Mouse (Mus musculus) layer of hippocampus, postnatal 36 days (tissue): ENCODE results near the gene Mapt. TPM values are rescaled to one million over a fixed set of nuclear protein-coding genes. Genes with fewer than 3 reads are reported as not detected.

Experiments used
- microRNA-seq, 2 experiments: library from miRNA; unstranded; fragments of <30 nt; microRNA quantifications; one replicate each; pipeline ENCODE4 v1.2.0; 2021
- total RNA-seq, 2 experiments: library from RNA; stranded (reverse); gene quantifications; 2 replicates each; pipeline ENCODE4 v1.2.3; 2021

Mapt gene
- total RNA-seq, 2 experiments from 2014 or later: 310 to 316 TPM

Small RNA genes lying within 50 kb of the gene (microRNA-seq; reads per million reads assigned to microRNA genes)
- gene Gm47310: 0 reads per million in 2 experiments

Other genes starting within 250 kb of the Mapt start
- gene Crhr1, start 98.5 kb upstream of the Mapt start, total RNA-seq: 1 to 10 TPM; 7.1 to 8.8 TPM
- not detected for gene Sppl2c, start 45.1 kb upstream of the Mapt start, total RNA-seq
- 10 to 100 TPM; 68.0 to 71.7 TPM for gene Kansl1, start 237.5 kb downstream of the Mapt start, total RNA-seq